Mouse (Mus musculus) effector memory CD4-positive, alpha-beta T cell, adult 7 months (primary cell): ENCODE results near the gene Cst8. TPM values are rescaled to one million over a fixed set of nuclear protein-coding genes. Genes with fewer than 3 reads are reported as not detected.

Experiments used
- polyA plus RNA-seq: library from polyadenylated mRNA; unstranded; fragments of 100-300 nt; shearing (Covaris generic); gene quantifications from one replicate; pipeline ENCODE4 v1.2.1, GENCODE M21; 2017

The Cst8 gene
- not detected for polyA plus RNA-seq

DNA sequence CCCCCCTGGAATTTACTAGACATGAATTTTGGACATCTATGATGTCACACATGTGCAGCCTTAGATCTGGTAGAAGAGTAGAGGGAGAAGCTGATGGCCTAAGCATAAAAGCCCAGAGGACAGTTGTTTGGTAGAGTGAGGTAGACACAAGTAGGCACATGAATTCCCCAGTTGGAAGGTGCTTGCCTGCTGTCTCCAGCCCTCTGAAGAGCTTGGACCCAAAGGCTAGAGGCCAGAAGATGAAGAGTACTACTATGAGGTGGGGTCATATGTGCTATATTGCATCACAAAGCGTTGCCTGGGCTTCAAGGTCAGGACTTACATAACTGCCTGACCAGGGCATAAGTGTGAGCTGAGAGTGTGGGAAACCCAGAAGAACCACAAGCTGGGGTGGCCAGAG is at the start of gene Cst8:
TSS of gene Cst8 (plus strand) at position 301 of the 400 bp plus-strand sequence.

DNA sequence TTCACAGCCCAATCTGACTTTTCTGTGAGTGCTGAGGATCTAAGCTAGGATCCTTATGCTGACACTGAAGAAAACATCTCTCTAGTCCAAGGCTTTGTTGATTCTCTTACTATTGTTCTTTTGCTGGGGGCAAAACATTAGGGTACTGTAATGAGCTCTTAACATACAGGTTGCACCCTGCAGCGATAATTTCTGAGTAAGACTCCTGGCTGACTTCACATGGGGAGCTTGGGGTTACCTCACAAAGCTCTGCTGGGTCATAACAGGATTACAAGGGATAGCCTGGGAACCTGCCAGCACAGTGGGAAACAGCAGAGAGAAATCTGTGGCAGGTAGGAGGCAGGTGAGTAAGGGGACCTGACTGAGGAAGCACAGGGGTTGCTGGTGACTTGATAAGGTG is 48.5 kb upstream of the Cst8 start, which contains the start of gene Cstl1:
TSS of gene Cstl1 (plus strand) at position 301 of the 400 bp plus-strand sequence.

DNA sequence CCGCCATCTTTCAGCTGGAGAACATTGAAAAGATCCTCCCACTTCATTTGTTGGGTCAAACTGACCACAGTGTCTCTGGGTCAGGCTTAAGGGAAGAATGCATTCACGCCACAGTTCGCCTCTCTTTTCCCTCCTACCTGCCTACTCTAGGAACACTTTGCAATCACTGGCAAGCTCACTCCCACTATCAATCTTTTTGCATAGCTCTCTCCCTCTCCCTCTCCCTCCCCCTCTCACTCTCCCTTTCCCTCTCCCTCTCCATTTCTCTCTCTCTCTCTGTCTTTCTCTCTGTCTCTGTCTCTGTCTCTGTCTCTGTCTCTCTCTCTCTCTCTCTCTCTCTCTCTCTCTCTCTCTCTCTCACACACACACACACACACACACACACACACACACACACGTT is 27.2 kb upstream of the Cst8 start, which contains the start of gene Cst11:
TSS of gene Cst11 (minus strand) at position 101 of the 400 bp plus-strand sequence.

DNA sequence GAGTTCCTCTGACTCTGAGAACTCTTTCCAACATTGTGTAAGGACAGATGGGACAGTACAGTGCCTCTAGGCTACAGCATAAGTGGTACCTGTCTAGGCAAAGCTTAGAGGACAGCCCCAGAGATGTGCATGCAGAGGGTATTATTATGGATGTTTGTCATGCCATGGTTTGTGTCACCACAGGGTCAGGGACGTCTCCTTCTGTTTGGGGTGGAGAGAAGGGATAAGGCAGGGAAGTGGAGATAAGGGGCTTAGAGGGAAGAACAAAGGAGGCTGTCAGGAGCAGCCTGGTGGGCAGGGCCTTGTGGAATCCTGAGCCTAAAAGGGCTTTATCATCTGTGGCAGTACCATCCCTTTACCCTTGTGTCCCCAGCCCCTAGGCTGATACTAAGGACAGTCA is 16.9 kb upstream of the Cst8 start, which contains the start of gene 8030411F24Rik:
TSS of gene 8030411F24Rik (plus strand) at position 301 of the 400 bp plus-strand sequence.

DNA sequence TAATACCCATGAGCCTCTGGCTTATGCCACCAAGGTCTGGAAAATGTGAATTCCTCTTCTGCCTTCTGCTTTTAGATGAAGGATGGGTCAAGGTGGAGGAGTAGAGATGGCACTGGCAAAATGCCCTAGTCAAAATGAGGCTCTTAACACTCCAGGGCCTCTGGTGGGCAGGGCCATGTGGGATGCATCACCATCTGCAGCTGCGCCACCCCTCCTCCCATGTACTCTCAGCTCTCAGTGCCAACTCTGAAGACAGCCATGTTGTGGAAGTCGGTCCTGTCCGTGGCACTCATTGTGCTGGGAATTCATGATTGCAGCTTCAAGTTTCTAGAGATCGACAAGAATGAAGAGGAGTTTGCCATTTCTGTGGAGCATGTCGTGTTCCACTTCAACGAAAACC is 9.4 kb upstream of the Cst8 start, which contains the start of gene Cst12:
TSS of gene Cst12 (plus strand) at position 220 of the 400 bp plus-strand sequence.

DNA sequence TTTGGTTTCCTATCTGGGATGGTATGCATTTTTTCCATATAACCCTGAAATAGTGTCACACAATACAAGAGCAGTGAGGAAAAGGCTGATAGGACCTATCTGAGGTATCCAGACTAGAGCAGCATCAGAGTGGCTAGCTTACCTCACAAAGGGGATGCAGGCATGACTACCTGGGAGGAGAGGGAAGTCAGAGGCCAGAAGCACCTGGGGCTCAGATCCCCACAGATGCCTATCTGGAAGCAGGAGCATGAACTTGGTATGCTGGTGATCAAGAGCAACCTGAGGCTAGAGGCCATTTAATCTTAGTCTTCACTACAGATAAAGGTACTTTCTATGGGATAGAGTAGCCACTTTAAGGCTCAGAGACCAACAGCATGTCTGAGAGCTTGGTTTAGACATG is 21.3 kb downstream of the Cst8 start, which contains the start of gene Cst13:
TSS of gene Cst13 (plus strand) at position 173 of the 400 bp plus-strand sequence.

DNA sequence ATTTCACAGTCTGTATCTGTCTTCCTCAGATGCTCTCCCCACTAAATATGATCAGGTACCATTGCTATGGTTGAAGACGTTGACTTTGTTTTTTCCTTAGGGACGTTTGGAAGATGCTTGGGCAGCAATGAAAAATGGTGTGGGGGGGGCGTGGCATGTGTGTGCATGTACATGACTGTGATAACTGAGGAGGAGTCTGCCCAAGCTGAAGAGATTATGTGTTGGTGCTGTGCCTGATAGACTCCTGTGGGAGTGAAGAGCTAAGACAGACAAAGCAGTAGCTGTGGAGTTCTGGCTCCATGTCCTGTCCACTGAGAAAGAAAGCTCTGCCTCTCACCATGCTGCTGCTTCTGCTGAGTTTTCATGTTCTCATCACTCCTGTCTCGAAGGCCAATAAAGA is 36.3 kb downstream of the Cst8 start, which contains the start of gene Cst9:
TSS of gene Cst9 (plus strand) at position 236 of the 400 bp plus-strand sequence.

Other genes starting within 250 kb of the Cst8 start
- 40.3 TPM for gene Nxt1, start 126.2 kb upstream of the Cst8 start, polyA plus RNA-seq
- gene Gzf1, start 117.8 kb upstream of the Cst8 start, polyA plus RNA-seq: 5.1 TPM
- 1.2 TPM for gene Napb, start 66.3 kb upstream of the Cst8 start, polyA plus RNA-seq
- gene Cstl1, start 48.4 kb upstream of the Cst8 start, polyA plus RNA-seq: not detected
- gene Cst11, start 27.3 kb upstream of the Cst8 start, polyA plus RNA-seq: not detected
- gene 8030411F24Rik, start 16.8 kb upstream of the Cst8 start, polyA plus RNA-seq: 0.67 TPM
- not detected for gene Cst12, start 9.4 kb upstream of the Cst8 start, polyA plus RNA-seq
- gene Cst13, start 21.3 kb downstream of the Cst8 start, polyA plus RNA-seq: not detected
- not detected for gene Cst9, start 36.4 kb downstream of the Cst8 start, polyA plus RNA-seq
- not detected for gene 9230104L09Rik, start 66.3 kb downstream of the Cst8 start, polyA plus RNA-seq
- gene Cst3, start 76.9 kb downstream of the Cst8 start, polyA plus RNA-seq: 90.0 TPM
- gene Gm1330, start 204.5 kb downstream of the Cst8 start, polyA plus RNA-seq: not detected
- not detected for gene Gm10750, start 218.5 kb downstream of the Cst8 start, polyA plus RNA-seq